Mouse (Mus musculus): ENCODE data around the gene Ctps.

- no peak for TF ChIP-seq POLR2A (IDR thresholded peaks at IDR 0.05; ENCODE audit: insufficient read depth, low read length)
- TF ChIP-seq CTCF (IDR thresholded peaks at IDR 0.05; ENCODE audit: low read depth, low read length) = no peak
Measured at GRCm38 (mm10) chr4:120615528-120616081, 45.5 kb upstream of the Ctps start.

Measured in ES-Bruce4 (cell line).